Mouse (Mus musculus) kidney, adult 9 months (tissue): ENCODE measurements around the gene Aqp9.

Experiments
- DNase-seq: peaks from one replicate; pipeline ENCODE4 v3.0.0; 2022

The Aqp9 gene

GRCm38 (mm10) chr9:71168511-71168910, at the start of gene Aqp9:
Aqp9 (minus strand) TSS chr9:71168682.
- DNase-seq = no peak

GRCm38 (mm10) chr9:71217793-71218095, 49.3 kb upstream of the Aqp9 start:
- DNase-seq = no peak

- DNase-seq = peak; percentile 8
Measured at GRCm38 (mm10) chr9:71216996-71217792, 48.7 kb upstream of the Aqp9 start.

GRCm38 (mm10) chr9:71216036-71216995, 47.8 kb upstream of the Aqp9 start:
- DNase-seq = peak; percentile 25

GRCm38 (mm10) chr9:71215248-71216035, 47.0 kb upstream of the Aqp9 start, which contains the start of gene Aldh1a2:
Aldh1a2 (plus strand) TSS chr9:71215789.
- peak; percentile 41 for DNase-seq

GRCm38 (mm10) chr9:71213636-71214035, 45.2 kb upstream of the Aqp9 start:
- no peak for DNase-seq

GRCm38 (mm10) chr9:71210870-71211269, 42.4 kb upstream of the Aqp9 start:
- peak; percentile 45 for DNase-seq

- DNase-seq = no peak
Measured at GRCm38 (mm10) chr9:71209299-71209698, 40.8 kb upstream of the Aqp9 start.

- DNase-seq = no peak
Measured at GRCm38 (mm10) chr9:71202265-71202664, 33.8 kb upstream of the Aqp9 start.

GRCm38 (mm10) chr9:71198826-71199225, 30.3 kb upstream of the Aqp9 start:
- no peak for DNase-seq

- peak; percentile 58 for DNase-seq
Measured at GRCm38 (mm10) chr9:71188647-71189415, 20.3 kb upstream of the Aqp9 start.

- no peak for DNase-seq
Measured at GRCm38 (mm10) chr9:71187396-71187795, 18.9 kb upstream of the Aqp9 start.

GRCm38 (mm10) chr9:71185823-71186222, 17.3 kb upstream of the Aqp9 start:
- no peak for DNase-seq

GRCm38 (mm10) chr9:71185285-71185684, 16.8 kb upstream of the Aqp9 start:
- DNase-seq = no peak

- DNase-seq = no peak
Measured at GRCm38 (mm10) chr9:71179964-71180700, 11.7 kb upstream of the Aqp9 start.

- no peak for DNase-seq
Measured at GRCm38 (mm10) chr9:71179276-71179896, 10.9 kb upstream of the Aqp9 start.

GRCm38 (mm10) chr9:71175686-71176085, 7.2 kb upstream of the Aqp9 start:
- DNase-seq = no peak

GRCm38 (mm10) chr9:71174316-71174975, 6.0 kb upstream of the Aqp9 start:
- DNase-seq = no peak

- no peak for DNase-seq
Measured at GRCm38 (mm10) chr9:71173533-71173932, 5.1 kb upstream of the Aqp9 start.

- DNase-seq = no peak
Measured at GRCm38 (mm10) chr9:71167473-71168215, 838 bp downstream of the Aqp9 start.
